Mouse (Mus musculus): ENCODE results near the gene Ist1. TPM values are rescaled to one million over a fixed set of nuclear protein-coding genes. Genes with fewer than 3 reads are reported as not detected.

Ist1 gene
- total RNA-seq, 1 experiment: 28.5 TPM

DNA sequence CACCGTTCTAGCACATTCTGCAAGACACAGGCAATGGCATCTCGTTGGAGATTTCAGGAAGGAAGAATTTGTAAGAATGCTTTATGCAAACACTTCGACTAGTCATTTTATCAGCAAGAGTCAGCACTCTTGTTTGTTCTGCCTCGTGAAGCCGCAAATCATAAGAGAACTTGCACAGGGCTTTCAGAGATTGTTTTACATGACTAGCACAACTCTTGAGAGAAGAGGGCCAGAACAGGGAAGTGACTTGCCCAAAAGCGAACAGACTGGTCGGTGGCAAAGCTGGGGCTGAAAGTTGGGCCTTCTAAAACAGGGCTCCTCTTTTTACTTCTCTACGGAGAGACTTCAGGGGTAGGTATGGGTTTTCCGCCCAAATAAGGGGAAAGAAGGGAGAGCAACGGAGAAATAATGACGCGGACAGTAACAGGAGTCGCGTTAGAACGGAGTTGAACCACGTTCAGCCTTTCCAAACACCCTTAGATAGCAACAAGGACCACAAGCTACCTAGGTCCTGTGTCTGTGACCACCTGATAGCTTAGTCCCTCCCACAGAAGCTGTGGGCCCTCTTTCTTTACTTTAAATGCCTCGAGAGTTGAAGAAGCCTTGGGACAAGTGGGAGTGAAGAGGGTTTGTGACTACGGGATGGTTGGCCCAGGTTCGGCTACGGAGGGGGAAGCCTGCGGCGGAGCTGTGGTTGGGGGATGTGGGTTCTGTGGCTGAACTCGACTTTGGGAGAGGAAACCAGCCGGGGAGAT is 11.7 kb upstream of the Ist1 start:
- peaks cover 0 to 5% of the 10 kb centered on the region in 2 experiments; a peak in 2 of 4 replicates for H3K4me1 ChIP-seq (ENCODE audit: control insufficient read depth in 2 of 2, insufficient read depth in 2 of 2, low read length in 2 of 2, poor library complexity in 1 of 2)
- no peaks in the 10 kb centered on the region for H3K9me3 ChIP-seq (ENCODE audit: control insufficient read depth, insufficient read depth, low read depth, low read length)
- in situ Hi-C loops (cut with MboI; ENCODE audit: low sequenced_read_pairs in 2 of 2, unreplicated experiment in 2 of 2): no loop called here
- H3K36me3 ChIP-seq (ENCODE audit: control insufficient read depth, insufficient read depth, low read length, poor library complexity, severe bottlenecking): peaks cover 2% of the 10 kb centered on the region; the same call in 1 of the 2 replicates
- TF ChIP-seq ZNF384 (IDR thresholded peaks at IDR 0.05; ENCODE audit: low read depth, low read length) (no peak), CHD2 (IDR thresholded peaks at IDR 0.05; ENCODE audit: low read depth, low read length) (no peak), MAFK (IDR thresholded peaks at IDR 0.05; ENCODE audit: insufficient read depth, low read depth, low read length) (no peak), HCFC1 (IDR thresholded peaks at IDR 0.05; ENCODE audit: borderline replicate concordance, insufficient read depth, low read length) (no peak), ZC3H11A (IDR thresholded peaks at IDR 0.05; ENCODE audit: borderline replicate concordance, low read depth, low read length) (no peak)
- H3K27ac ChIP-seq (ENCODE audit: insufficient read depth, low read depth, low read length, poor library complexity, severe bottlenecking): no peak overlapping the region
- H3K9ac ChIP-seq (ENCODE audit: insufficient read depth, low read depth, low read length, poor library complexity, severe bottlenecking): no peak overlapping the region
- peak overlapping the region; percentile 64 to 98 for H3K4me3 ChIP-seq (ENCODE audit: insufficient read depth in 1 of 2, low read depth in 1 of 2, low read length in 2 of 2, poor library complexity in 1 of 2, severe bottlenecking in 1 of 2)
- DNase-seq (ENCODE audit: low read depth, low spot score): no peak

DNA sequence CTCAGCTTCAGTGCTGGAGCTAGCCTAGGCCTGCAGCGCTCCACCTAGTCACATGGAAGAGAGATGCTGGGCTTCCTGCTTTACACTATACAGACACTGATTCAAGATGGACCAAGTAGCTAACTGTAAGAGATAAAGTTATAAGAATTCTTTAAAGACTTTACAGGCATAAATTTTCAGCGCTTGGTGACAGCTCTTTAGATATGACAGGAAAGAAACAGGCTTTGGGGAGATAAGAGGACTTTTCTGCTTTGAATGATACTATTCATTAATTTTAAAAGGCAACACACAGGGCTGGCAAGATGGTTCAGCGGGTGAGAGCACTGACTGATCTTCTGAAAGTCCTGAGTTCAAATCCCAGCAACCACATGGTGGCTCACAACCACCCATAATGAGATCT is 5.4 kb upstream of the Ist1 start:
- TF ChIP-seq ZC3H11A (IDR thresholded peaks at IDR 0.05; ENCODE audit: borderline replicate concordance, low read depth, low read length) (no peak), CHD2 (IDR thresholded peaks at IDR 0.05; ENCODE audit: low read depth, low read length) (no peak), HCFC1 (IDR thresholded peaks at IDR 0.05; ENCODE audit: borderline replicate concordance, insufficient read depth, low read length) (no peak), ZNF384 (IDR thresholded peaks at IDR 0.05; ENCODE audit: low read depth, low read length) (no peak)
- in situ Hi-C loops (cut with MboI; ENCODE audit: low sequenced_read_pairs in 2 of 2, unreplicated experiment in 2 of 2): no loop called here
- no peak for DNase-seq (ENCODE audit: low read depth, low spot score)
- H3K9me3 ChIP-seq (ENCODE audit: control insufficient read depth, insufficient read depth, low read depth, low read length): no peaks in the 10 kb centered on the region
- H3K4me1 ChIP-seq (ENCODE audit: control insufficient read depth in 2 of 2, insufficient read depth in 2 of 2, low read length in 2 of 2, poor library complexity in 1 of 2): 0 out of 4 replicates have a peak, but pooled peaks cover 0 to 5% of the 10 kb centered on the region in 2 experiments
- H3K9ac ChIP-seq (ENCODE audit: insufficient read depth, low read depth, low read length, poor library complexity, severe bottlenecking): no peak overlapping the region
- no peak overlapping the region for H3K27ac ChIP-seq (ENCODE audit: insufficient read depth, low read depth, low read length, poor library complexity, severe bottlenecking)
- no peaks in the 10 kb centered on the region for H3K36me3 ChIP-seq (ENCODE audit: control insufficient read depth, insufficient read depth, low read length, poor library complexity, severe bottlenecking)
- no peak overlapping the region for H3K4me3 ChIP-seq (ENCODE audit: insufficient read depth in 1 of 2, low read depth in 1 of 2, low read length in 2 of 2, poor library complexity in 1 of 2, severe bottlenecking in 1 of 2)

DNA sequence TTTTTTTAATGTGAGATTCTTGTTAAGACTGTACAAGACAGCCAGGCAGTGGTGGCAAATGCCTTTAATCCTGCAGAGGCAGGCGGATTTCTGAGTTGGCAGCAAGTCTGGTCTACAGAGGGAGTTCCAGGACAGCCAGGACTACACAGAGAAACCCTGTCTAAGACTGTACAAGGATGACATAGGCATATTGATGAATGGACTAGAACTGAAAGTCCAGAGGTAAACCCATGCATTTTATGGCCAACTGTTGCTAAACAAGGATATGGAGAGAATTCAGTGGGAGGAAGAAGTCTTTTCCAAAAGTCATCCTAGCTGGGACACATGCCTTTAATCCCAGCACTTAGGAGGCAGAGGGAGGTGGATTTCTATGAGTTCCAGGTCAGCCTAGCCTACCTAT is 4.7 kb upstream of the Ist1 start:
- no peak for DNase-seq (ENCODE audit: low read depth, low spot score)
- Histone ChIP-seq H3K27ac (ENCODE audit: insufficient read depth, low read depth, low read length, poor library complexity, severe bottlenecking) (no peak overlapping the region), H3K4me1 (ENCODE audit: control insufficient read depth in 2 of 2, insufficient read depth in 2 of 2, low read length in 2 of 2, poor library complexity in 1 of 2) (0 out of 4 replicates have a peak, but pooled peaks cover 0 to 5% of the 10 kb centered on the region in 2 experiments), H3K36me3 (ENCODE audit: control insufficient read depth, insufficient read depth, low read length, poor library complexity, severe bottlenecking) (no peaks in the 10 kb centered on the region), H3K4me3 (ENCODE audit: insufficient read depth in 1 of 2, low read depth in 1 of 2, low read length in 2 of 2, poor library complexity in 1 of 2, severe bottlenecking in 1 of 2) (no peak overlapping the region), H3K9me3 (ENCODE audit: control insufficient read depth, insufficient read depth, low read depth, low read length) (no peaks in the 10 kb centered on the region), H3K9ac (ENCODE audit: insufficient read depth, low read depth, low read length, poor library complexity, severe bottlenecking) (no peak overlapping the region)
- in situ Hi-C loops (cut with MboI; ENCODE audit: low sequenced_read_pairs in 2 of 2, unreplicated experiment in 2 of 2): no loop called here
- no peak for TF ChIP-seq HCFC1 (IDR thresholded peaks at IDR 0.05; ENCODE audit: borderline replicate concordance, insufficient read depth, low read length)
- TF ChIP-seq ZNF384 (IDR thresholded peaks at IDR 0.05; ENCODE audit: low read depth, low read length): no peak
- TF ChIP-seq CHD2 (IDR thresholded peaks at IDR 0.05; ENCODE audit: low read depth, low read length): no peak
- no peak for TF ChIP-seq ZC3H11A (IDR thresholded peaks at IDR 0.05; ENCODE audit: borderline replicate concordance, low read depth, low read length)
- TF ChIP-seq MAFK (IDR thresholded peaks at IDR 0.05; ENCODE audit: insufficient read depth, low read depth, low read length): no peak

DNA sequence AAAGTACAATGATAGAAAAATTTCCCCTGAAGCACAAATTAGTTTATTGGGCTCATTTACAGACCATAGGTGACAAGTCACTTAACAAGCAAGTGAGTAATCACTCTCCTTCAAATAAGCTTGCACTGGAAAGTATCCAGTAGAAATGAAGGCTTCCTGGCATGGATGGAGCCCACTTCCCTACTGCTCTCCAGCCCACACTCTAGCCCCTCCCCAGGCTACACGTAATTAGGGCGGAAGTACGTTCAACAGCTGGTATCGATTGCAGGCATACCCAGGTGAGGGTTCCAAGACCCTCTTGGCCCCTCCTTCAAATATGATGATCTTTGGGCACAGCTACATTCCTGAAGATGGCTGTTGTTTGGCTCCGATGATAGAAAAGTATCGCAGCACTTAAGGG is 1.1 kb upstream of the Ist1 start:
- Histone ChIP-seq H3K27ac (ENCODE audit: insufficient read depth, low read depth, low read length, poor library complexity, severe bottlenecking) (no peak overlapping the region), H3K4me1 (ENCODE audit: control insufficient read depth in 2 of 2, insufficient read depth in 2 of 2, low read length in 2 of 2, poor library complexity in 1 of 2) (peaks cover 0 to 8% of the 10 kb centered on the region in 2 experiments; a peak in 1 of 4 replicates), H3K9me3 (ENCODE audit: control insufficient read depth, insufficient read depth, low read depth, low read length) (no peaks in the 10 kb centered on the region), H3K9ac (ENCODE audit: insufficient read depth, low read depth, low read length, poor library complexity, severe bottlenecking) (no peak overlapping the region), H3K36me3 (ENCODE audit: control insufficient read depth, insufficient read depth, low read length, poor library complexity, severe bottlenecking) (no peaks in the 10 kb centered on the region), H3K4me3 (ENCODE audit: insufficient read depth in 1 of 2, low read depth in 1 of 2, low read length in 2 of 2, poor library complexity in 1 of 2, severe bottlenecking in 1 of 2) (peak overlapping the region in 1 of 2 experiments; percentile 73; a peak in 2 of 4 replicates)
- TF ChIP-seq MAFK (IDR thresholded peaks at IDR 0.05; ENCODE audit: insufficient read depth, low read depth, low read length): no peak
- no peak for TF ChIP-seq ZC3H11A (IDR thresholded peaks at IDR 0.05; ENCODE audit: borderline replicate concordance, low read depth, low read length)
- no peak for TF ChIP-seq ZNF384 (IDR thresholded peaks at IDR 0.05; ENCODE audit: low read depth, low read length)
- TF ChIP-seq HCFC1 (IDR thresholded peaks at IDR 0.05; ENCODE audit: borderline replicate concordance, insufficient read depth, low read length): no peak
- TF ChIP-seq CHD2 (IDR thresholded peaks at IDR 0.05; ENCODE audit: low read depth, low read length): no peak
- in situ Hi-C loops (cut with MboI; ENCODE audit: low sequenced_read_pairs in 2 of 2, unreplicated experiment in 2 of 2): no loop called here
- DNase-seq (ENCODE audit: low read depth, low spot score): no peak

Data from ES-E14 (cell line).